Comparison of ENCODE assay signal across 10 mouse cellular contexts in the genomic region with DNA sequence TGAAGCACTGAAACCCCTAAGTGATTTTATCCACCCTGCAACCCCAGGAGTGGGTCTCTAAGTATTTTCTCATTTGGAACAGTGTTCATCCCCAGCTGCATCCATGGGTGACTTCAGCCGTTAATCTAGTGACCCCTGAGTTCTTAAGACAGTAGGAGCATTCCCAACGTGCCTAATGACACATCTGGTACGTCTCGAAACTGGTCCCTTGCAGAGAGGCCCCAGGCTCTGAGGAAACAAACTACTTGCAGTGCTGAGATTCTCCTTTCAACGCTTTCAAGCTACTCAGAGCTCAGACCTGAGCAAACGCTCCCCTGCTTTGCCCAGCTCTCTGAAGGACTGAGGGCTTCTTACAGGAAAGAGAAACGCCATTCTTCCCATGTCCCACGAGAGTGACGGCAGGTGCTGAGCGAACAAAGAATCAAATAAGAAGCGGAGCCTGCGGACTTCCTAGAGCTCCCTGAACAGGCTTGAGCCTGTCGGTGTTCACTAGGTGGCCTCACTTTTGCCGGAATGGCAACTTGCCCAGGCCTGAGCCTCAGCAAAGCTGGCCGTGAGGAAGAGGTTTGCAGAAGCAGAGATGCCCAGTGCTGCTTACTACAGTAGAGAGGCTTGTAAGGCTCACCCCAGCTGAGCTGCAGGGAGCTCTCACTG.
DNase-seq lines count a peak whose midpoint lies in the region; ATAC-seq and TF ChIP-seq lines count a peak whose summit lies in the region.
"Had no signal": no experiment of that assay in that cellular context is flagged by ENCODE, and none has a peak within 500 bp of the region (broad histone marks: within the 10 kb centered on the region; RNA-seq: fewer than 3 reads in every experiment).

No protein-coding gene starts in this region.

- no peaks in the 10 kb centered on the region for H3K27me3 ChIP-seq in kidney, embryonic 14.5 days (ENCODE audit: control insufficient read depth, insufficient read depth, low read length)
- H3K27me3 ChIP-seq in embryonic facial prominence, embryonic 15.5 days, result no peaks in the 10 kb centered on the region
- H3K27me3 ChIP-seq in midbrain, postnatal 0 days (ENCODE audit: insufficient read depth, low read length), result no peaks in the 10 kb centered on the region
- H3K27me3 ChIP-seq in heart, embryonic 12.5 days (replicated peaks), result no peaks in the 10 kb centered on the region; the same call in 1 of the 2 replicates

- no peak overlapping the region for H3K27ac ChIP-seq in kidney, embryonic 14.5 days (ENCODE audit: low read depth, low read length)
- no peak overlapping the region; the same call in 1 of the 2 replicates for H3K27ac ChIP-seq in embryonic facial prominence, embryonic 15.5 days (replicated peaks)
- no peak overlapping the region for H3K27ac ChIP-seq in midbrain, postnatal 0 days (ENCODE audit: low read depth, low read length)
- H3K27ac ChIP-seq in heart, embryonic 12.5 days (ENCODE audit: poor library complexity, severe bottlenecking), result no peak overlapping the region

- DNase-seq in kidney, postnatal 4 days, result peak; percentile 20 to 22
- peak; percentile 42 to 60 for DNase-seq in cerebellum, postnatal 14 days
- DNase-seq in midbrain, postnatal 0 days (ENCODE audit: low spot score), result peak; percentile 36
- no peak for DNase-seq in thymus, postnatal 10 days (ENCODE audit: low spot score in 2 of 2)
- DNase-seq in adrenal gland, postnatal 10 days, result no peak
- DNase-seq: lung, postnatal 4 days; thymus, adult 18-20 months had no signal

- no peaks in the 10 kb centered on the region for H3K9me3 ChIP-seq in kidney, embryonic 14.5 days (ENCODE audit: control insufficient read depth, low read length)
- no peaks in the 10 kb centered on the region for H3K9me3 ChIP-seq in embryonic facial prominence, embryonic 15.5 days (replicated peaks)
- H3K9me3 ChIP-seq in midbrain, postnatal 0 days (ENCODE audit: low read length), result no peaks in the 10 kb centered on the region
- H3K9me3 ChIP-seq in heart, embryonic 12.5 days (replicated peaks), result no peaks in the 10 kb centered on the region

- WGBS in kidney, embryonic 14.5 days, result 46% methylated on average over 15 of the region's 15 CpGs
- WGBS in embryonic facial prominence, embryonic 15.5 days, result 19% methylated on average over 15 of the region's 15 CpGs
- WGBS in midbrain, postnatal 0 days, result 34% methylated on average over 15 of the region's 15 CpGs
- 44% methylated on average over 15 of the region's 15 CpGs for WGBS in heart, embryonic 12.5 days

- TF ChIP-seq CTCF in midbrain, postnatal 0 days (IDR thresholded peaks at IDR 0.05), result no peak

- no peaks in the 10 kb centered on the region for H3K36me3 ChIP-seq in kidney, embryonic 14.5 days (ENCODE audit: control insufficient read depth, insufficient read depth, low read length)
- no peaks in the 10 kb centered on the region for H3K36me3 ChIP-seq in embryonic facial prominence, embryonic 15.5 days
- H3K36me3 ChIP-seq in midbrain, postnatal 0 days (ENCODE audit: insufficient read depth, low read length), result peaks cover 35% of the 10 kb centered on the region
- H3K36me3 ChIP-seq in heart, embryonic 12.5 days, result peaks cover 27% of the 10 kb centered on the region; the same call in 1 of the 2 replicates

- no peak; the same call in 1 of the 2 replicates for ATAC-seq in kidney, embryonic 14.5 days (ENCODE audit: low FRiP score, low TSS enrichment)
- ATAC-seq in embryonic facial prominence, embryonic 15.5 days (ENCODE audit: insufficient number of reproducible peaks, low FRiP score, low TSS enrichment, low read depth), result peak; percentile 39; the same call in 1 of the 2 replicates
- no peak for ATAC-seq in midbrain, postnatal 0 days (ENCODE audit: low FRiP score)
- ATAC-seq in heart, embryonic 12.5 days (ENCODE audit: insufficient number of reproducible peaks, low FRiP score), result no peak

- no peak overlapping the region for H3K4me2 ChIP-seq in kidney, embryonic 14.5 days (replicated peaks; ENCODE audit: low read depth, low read length)
- H3K4me2 ChIP-seq in embryonic facial prominence, embryonic 15.5 days (replicated peaks), result no peak overlapping the region; the same call in 1 of the 2 replicates
- no peak overlapping the region for H3K4me2 ChIP-seq in midbrain, postnatal 0 days (ENCODE audit: low read depth, low read length, poor library complexity, severe bottlenecking)
- H3K4me2 ChIP-seq in heart, embryonic 12.5 days, result no peak overlapping the region

- no peak overlapping the region for H3K9ac ChIP-seq in kidney, embryonic 14.5 days (ENCODE audit: low read depth, low read length)
- no peak overlapping the region for H3K9ac ChIP-seq in embryonic facial prominence, embryonic 15.5 days
- H3K9ac ChIP-seq in midbrain, postnatal 0 days (replicated peaks; ENCODE audit: low read length, poor library complexity, severe bottlenecking), result no peak overlapping the region
- no peak overlapping the region for H3K9ac ChIP-seq in heart, embryonic 12.5 days

- 0 out of 2 replicates have a peak, but pooled peaks cover 2% of the 10 kb centered on the region for H3K4me1 ChIP-seq in kidney, embryonic 14.5 days (ENCODE audit: control insufficient read depth, insufficient read depth, low read length)
- H3K4me1 ChIP-seq in embryonic facial prominence, embryonic 15.5 days, result peaks cover 8% of the 10 kb centered on the region
- no peaks in the 10 kb centered on the region for H3K4me1 ChIP-seq in midbrain, postnatal 0 days (ENCODE audit: insufficient read depth, low read length)
- H3K4me1 ChIP-seq in heart, embryonic 12.5 days (replicated peaks), result peaks cover 5% of the 10 kb centered on the region; the same call in 1 of the 2 replicates

- no peak overlapping the region for H3K4me3 ChIP-seq in kidney, embryonic 14.5 days (ENCODE audit: low read length)
- no peak overlapping the region for H3K4me3 ChIP-seq in embryonic facial prominence, embryonic 15.5 days (replicated peaks)
- no peak overlapping the region for H3K4me3 ChIP-seq in midbrain, postnatal 0 days (ENCODE audit: low read depth, low read length)
- H3K4me3 ChIP-seq in heart, embryonic 12.5 days, result no peak overlapping the region

Comparison
In these comparisons a context has a peak if more than half of its experiments do, and no peak if none do; other contexts are left out.
1. DNase-seq: peak in kidney, postnatal 4 days (2 of 2), cerebellum, postnatal 14 days (2 of 2) and midbrain, postnatal 0 days (single experiment); none in thymus, postnatal 10 days (0 of 2) and adrenal gland, postnatal 10 days (single experiment).